Mouse (Mus musculus) forebrain, embryonic 10.5 days (tissue): ENCODE results near the gene Tmem108. TPM values are rescaled to one million over a fixed set of nuclear protein-coding genes. Genes with fewer than 3 reads are reported as not detected.

ENCODE experiments used
- DNase-seq: peaks from one replicate; pipeline ENCODE4 v3.0.0-alpha.2; 2017; ENCODE audit warnings: low spot score; ENCODE audit errors: extremely low spot score
- H3K27ac ChIP-seq: fragments of 300-500 bp; sonication (generic); 2 replicates; pipeline ENCODE4 v1.5.1; 2016; ENCODE audit warnings: mild to moderate bottlenecking
- H3K27me3 ChIP-seq: fragments of 300-500 bp; sonication (generic); 2 replicates; pipeline ENCODE4 v1.6.1; 2016; ENCODE audit warnings: mild to moderate bottlenecking; ENCODE audit not compliant: poor library complexity, severe bottlenecking
- H3K36me3 ChIP-seq: fragments of 300-500 bp; sonication (generic); replicated peaks from 2 replicates; pipeline ENCODE4 v1.6.1; 2016; ENCODE audit warnings: mild to moderate bottlenecking, moderate library complexity
- H3K4me1 ChIP-seq: fragments of 300-500 bp; sonication (generic); 2 replicates; pipeline ENCODE4 v1.6.1; 2016
- H3K4me3 ChIP-seq: fragments of 300-500 bp; sonication (generic); 2 replicates; pipeline ENCODE4 v1.5.1; 2016; ENCODE audit warnings: mild to moderate bottlenecking, moderate library complexity
- H3K9me3 ChIP-seq: fragments of 300-500 bp; sonication (generic); 2 replicates; pipeline ENCODE4 v1.6.1; 2016; ENCODE audit warnings: mild to moderate bottlenecking, moderate library complexity
- WGBS: fragments of 180-500 bp; shearing (Covaris S2); methylation state at CpG from one replicate; pipeline ENCODE4 v1.1.7; 2016; 5-methylcytosine and 5-hydroxymethylcytosine counted together
- polyA plus RNA-seq: library from polyadenylated mRNA; unstranded; fragments of >200 nt; fragmentation: Nextera tagmentation; extraction: Ambion mirVana; gene quantifications from 2 replicates; pipeline ENCODE4 v1.2.1, GENCODE M21; 2016

Tmem108 gene
- polyA plus RNA-seq, 1 experiment from 2014 or later = 16.7 TPM

DNA sequence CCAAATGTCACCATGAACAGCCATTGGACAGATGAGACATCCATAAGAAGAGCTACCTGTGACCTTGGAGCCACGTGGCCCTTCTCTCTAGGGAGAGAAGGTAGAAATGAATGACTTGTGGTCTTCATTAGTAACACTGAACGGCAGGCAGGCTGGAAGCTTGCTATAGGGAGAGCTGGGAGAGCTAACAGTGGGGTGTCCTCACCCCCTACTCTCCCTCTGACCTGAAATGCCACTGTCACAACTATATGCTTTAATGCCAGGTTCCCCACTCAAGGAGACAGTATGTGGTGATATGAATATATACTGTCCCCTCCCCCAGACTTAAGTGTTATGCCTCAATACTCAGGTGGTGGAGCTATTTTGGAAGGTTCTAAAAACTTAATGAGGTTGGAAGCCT lies 301.8 kb downstream of the Tmem108 start:
- no peaks in the 10 kb centered on the region for H3K36me3 ChIP-seq
- no peaks in the 10 kb centered on the region for H3K27me3 ChIP-seq
- H3K4me1 ChIP-seq = no peaks in the 10 kb centered on the region
- no peak overlapping the region for H3K4me3 ChIP-seq
- no peaks in the 10 kb centered on the region for H3K9me3 ChIP-seq
- no peak for DNase-seq
- WGBS = 68% methylated on average over 2 of the region's 2 CpGs
- no peak overlapping the region for H3K27ac ChIP-seq

DNA sequence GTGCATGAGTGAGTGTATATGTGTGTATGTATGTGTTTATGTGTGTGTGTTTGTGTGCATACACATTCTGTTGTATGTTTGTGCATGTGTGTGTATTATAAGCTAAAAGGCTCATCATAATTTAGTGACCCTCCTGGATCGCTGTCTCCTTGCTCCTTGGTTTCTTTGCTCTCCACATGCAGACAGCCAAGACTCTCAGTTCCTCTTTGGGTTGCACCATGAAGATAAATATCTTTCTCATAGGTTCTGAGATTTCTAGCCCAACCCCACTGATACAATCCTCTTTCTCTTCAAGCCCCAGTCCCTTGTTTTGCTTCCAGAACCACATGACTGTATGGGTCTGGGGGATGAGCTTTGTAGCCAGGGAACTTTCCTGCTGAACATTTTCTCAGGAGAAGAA lies 302.3 kb downstream of the Tmem108 start:
- no peaks in the 10 kb centered on the region for H3K9me3 ChIP-seq
- H3K27me3 ChIP-seq = no peaks in the 10 kb centered on the region
- WGBS = 100% methylated on average over 1 of the region's 1 CpGs
- no peak overlapping the region for H3K4me3 ChIP-seq
- H3K27ac ChIP-seq = no peak overlapping the region
- no peak for DNase-seq
- no peaks in the 10 kb centered on the region for H3K4me1 ChIP-seq
- H3K36me3 ChIP-seq = no peaks in the 10 kb centered on the region

DNA sequence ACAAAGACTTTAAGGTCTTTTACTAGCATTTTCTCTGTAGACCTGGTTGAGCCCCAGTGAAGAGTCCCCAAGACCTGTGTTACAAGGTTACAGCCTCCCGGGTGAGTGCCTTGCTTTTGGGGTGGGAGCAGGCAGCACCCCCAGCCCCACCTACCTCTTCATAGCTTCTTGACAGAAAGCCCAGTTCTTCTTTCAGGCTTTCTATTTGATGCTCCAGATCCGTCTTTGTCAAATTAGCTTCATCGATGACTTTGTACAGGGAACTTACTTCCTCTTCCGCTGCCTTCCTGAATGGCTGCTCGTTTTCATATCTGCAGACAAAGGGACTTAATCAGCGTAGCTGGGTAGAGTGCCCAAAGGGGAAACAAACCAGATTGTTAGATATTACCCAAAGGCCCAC lies 312.0 kb downstream of the Tmem108 start:
- no peak overlapping the region for H3K4me3 ChIP-seq
- peaks cover 6% of the 10 kb centered on the region for H3K9me3 ChIP-seq
- H3K27ac ChIP-seq = no peak overlapping the region
- H3K36me3 ChIP-seq = no peaks in the 10 kb centered on the region
- 82% methylated on average over 6 of the region's 6 CpGs for WGBS
- no peak for DNase-seq
- no peaks in the 10 kb centered on the region for H3K4me1 ChIP-seq
- H3K27me3 ChIP-seq = no peaks in the 10 kb centered on the region

DNA sequence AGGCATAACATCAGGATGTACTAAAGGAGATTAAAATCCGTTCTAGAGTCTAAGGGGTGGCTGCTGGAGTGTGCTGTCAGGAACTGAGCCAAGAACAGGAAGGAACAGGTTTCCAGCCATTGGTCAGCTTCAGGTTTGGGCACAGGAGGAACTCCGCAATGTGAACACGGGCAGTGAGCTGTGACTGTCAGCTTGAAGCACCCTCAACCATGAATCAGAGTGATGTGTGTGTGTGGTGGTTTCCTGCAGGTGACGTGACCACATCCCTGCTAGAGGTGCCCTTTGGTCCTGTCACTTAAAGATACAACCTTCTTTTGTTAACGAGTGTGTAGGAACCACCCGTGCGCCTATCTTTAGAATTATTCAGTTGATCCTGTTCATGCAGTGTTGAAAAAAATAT lies 312.5 kb downstream of the Tmem108 start:
- Histone ChIP-seq H3K27me3 (no peaks in the 10 kb centered on the region), H3K36me3 (no peaks in the 10 kb centered on the region), H3K4me1 (peaks cover 4% of the 10 kb centered on the region), H3K4me3 (no peak overlapping the region), H3K27ac (no peak overlapping the region), H3K9me3 (peaks cover 10% of the 10 kb centered on the region)
- WGBS = 90% methylated on average over 7 of the region's 7 CpGs
- DNase-seq = no peak

DNA sequence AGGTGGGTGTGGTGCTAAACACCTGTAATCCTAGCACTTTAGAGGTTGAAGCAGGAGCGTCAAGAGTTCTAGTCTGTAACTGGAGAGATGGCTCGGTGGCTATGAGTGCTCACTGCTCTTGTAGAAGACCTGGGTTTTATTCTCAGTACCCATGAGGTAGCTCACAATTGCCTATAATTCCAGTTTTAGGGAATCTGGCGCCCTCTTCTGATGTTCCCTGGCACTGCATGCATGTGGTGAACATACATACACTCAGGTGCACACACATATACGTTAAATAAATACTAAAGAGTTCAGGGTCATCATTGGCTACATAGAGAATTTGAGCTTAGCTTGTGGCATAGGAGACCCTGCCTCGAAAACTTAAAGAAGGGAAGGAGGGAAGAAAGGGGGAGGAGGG lies 317.0 kb downstream of the Tmem108 start:
- no peak for DNase-seq
- Histone ChIP-seq H3K4me1 (peaks cover 24% of the 10 kb centered on the region), H3K4me3 (no peak overlapping the region), H3K27ac (peak overlapping the region; percentile 63; the same call in 1 of the 2 replicates), H3K36me3 (no peaks in the 10 kb centered on the region), H3K9me3 (peaks cover 10% of the 10 kb centered on the region), H3K27me3 (0 out of 2 replicates have a peak, but pooled peaks cover 4% of the 10 kb centered on the region)
- WGBS = 88% methylated on average over 5 of the region's 5 CpGs

DNA sequence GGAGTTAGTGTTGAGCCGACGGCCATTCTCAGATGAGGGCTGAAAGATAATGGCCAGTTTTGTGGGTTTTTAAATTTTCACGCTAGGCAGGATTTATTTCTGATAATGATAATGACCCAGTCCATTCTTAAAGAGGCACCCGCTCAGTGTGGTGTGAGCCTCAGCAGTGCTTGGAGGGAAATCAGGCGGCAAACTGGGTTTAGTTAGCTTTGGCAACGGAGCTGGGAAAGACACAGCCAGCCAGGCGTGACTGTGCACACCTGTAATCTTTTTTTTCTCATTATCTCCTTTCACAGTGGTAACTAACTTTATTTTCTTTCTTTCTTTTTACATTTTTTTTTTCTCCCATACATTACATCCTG lies 317.8 kb downstream of the Tmem108 start:
- H3K4me3 ChIP-seq = peak overlapping the region; percentile 27; the same call in 1 of the 2 replicates
- H3K4me1 ChIP-seq = peaks cover 24% of the 10 kb centered on the region
- WGBS = 32% methylated on average over 7 of the region's 7 CpGs
- H3K9me3 ChIP-seq = peaks cover 10% of the 10 kb centered on the region
- peak overlapping the region; percentile 63; the same call in 1 of the 2 replicates for H3K27ac ChIP-seq
- DNase-seq = no peak
- H3K27me3 ChIP-seq = 0 out of 2 replicates have a peak, but pooled peaks cover 5% of the 10 kb centered on the region
- no peaks in the 10 kb centered on the region for H3K36me3 ChIP-seq

DNA sequence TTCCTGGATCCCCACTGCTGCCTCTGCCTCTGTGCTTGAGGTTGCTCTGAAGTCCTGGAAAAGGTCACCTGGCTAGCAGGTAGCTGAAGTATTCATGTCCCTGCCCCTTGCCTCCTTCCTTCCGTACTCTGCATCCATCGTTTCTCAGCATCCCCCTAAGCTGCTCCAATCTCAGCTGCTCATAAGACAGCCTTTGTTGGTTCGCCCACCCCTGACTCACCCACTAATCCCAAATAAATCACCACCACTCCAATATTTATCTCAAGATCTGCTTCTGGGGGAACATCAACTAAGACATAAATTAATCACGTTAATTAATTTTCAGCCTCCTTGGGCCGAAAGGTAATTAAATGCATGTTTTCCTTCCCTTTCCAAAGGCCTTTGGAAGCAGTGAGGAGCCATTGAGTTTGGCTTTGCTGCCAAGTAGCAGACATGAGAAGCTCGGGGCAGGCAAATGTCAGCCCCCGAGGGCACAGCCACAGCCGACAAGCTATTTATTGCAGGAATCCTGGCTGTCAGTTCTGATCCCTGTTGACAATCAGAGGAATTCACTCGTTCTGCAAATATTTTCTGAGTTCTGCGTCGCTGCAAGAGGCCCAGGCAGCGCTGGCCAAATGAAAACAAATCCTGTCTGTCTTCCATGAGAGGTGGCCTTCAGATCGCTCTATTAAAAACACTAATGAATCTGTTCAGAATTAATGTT lies 318.4 kb downstream of the Tmem108 start:
- H3K27ac ChIP-seq = peak overlapping the region; percentile 63
- H3K9me3 ChIP-seq = peaks cover 10% of the 10 kb centered on the region
- H3K36me3 ChIP-seq = no peaks in the 10 kb centered on the region
- DNase-seq = peak; percentile 53
- H3K4me3 ChIP-seq = peak overlapping the region; percentile 27; the same call in 1 of the 2 replicates
- 26% methylated on average over 13 of the region's 13 CpGs for WGBS
- H3K4me1 ChIP-seq = peaks cover 24% of the 10 kb centered on the region
- H3K27me3 ChIP-seq = 0 out of 2 replicates have a peak, but pooled peaks cover 8% of the 10 kb centered on the region

DNA sequence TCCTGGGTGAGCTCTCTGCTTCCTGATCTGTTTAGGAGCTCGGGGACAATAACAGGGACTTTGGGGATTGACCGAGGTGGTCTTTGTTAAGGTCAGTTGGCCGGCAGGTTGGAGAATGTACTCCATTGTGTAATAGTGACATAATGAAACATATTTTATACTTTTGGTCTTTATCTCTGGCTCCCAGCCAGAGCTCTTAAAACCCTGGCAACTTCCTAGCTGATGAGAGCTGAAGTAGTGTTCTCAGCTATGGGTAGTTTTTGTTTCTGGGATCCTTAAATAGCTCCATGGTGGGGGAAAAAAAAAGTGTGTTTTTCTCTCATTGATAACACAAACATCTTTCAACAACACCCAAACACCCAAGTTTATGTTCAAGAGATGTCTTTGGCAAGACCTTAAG lies 321.0 kb downstream of the Tmem108 start:
- no peak overlapping the region for H3K4me3 ChIP-seq
- H3K4me1 ChIP-seq = peaks cover 27% of the 10 kb centered on the region
- no peaks in the 10 kb centered on the region for H3K36me3 ChIP-seq
- H3K9me3 ChIP-seq = peaks cover 10% of the 10 kb centered on the region
- H3K27me3 ChIP-seq = 0 out of 2 replicates have a peak, but pooled peaks cover 8% of the 10 kb centered on the region
- H3K27ac ChIP-seq = no peak overlapping the region
- DNase-seq = no peak
- 63% methylated on average over 3 of the region's 3 CpGs for WGBS

DNA sequence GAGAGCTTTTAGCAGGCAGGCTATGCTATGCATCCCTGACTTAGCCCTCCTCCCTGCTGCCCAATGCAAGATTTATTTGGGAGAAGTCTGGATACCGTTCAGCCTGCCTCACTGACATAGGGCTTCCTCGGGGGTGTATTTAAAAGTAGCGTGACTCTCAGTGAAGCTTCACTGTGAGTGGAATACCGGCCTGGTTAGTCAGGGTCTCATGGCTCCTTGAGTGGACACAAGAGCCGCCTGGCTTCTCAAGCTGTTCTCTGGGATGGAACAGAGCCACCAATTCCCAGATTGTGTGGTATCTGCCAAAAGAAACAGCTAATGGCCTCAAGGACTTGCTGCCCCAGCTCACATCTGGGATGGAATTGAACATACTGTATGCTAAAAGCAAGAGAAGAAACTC lies 324.5 kb downstream of the Tmem108 start:
- Histone ChIP-seq H3K4me3 (no peak overlapping the region), H3K36me3 (no peaks in the 10 kb centered on the region), H3K27me3 (0 out of 2 replicates have a peak, but pooled peaks cover 8% of the 10 kb centered on the region), H3K4me1 (peaks cover 10% of the 10 kb centered on the region), H3K9me3 (no peaks in the 10 kb centered on the region), H3K27ac (no peak overlapping the region)
- DNase-seq = no peak
- 87% methylated on average over 5 of the region's 5 CpGs for WGBS

DNA sequence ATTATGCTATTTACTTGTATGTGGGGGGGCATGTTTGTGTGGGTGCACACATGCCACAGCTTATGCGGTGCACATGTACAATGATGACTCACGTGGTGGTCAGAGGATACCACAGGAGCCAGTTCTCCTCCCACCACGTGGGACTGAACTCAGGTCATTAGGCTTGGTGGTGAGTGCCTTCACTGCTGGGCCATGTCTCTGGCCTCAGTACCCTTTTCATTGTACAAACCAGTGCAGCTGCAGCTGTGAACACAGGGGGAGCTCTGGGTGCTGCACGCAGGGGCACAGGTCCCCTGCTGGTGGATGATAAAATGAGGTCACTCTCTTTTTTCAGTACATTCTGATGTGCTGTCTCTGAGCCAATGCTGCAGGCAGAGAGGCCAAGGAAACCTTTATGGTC lies 327.5 kb downstream of the Tmem108 start:
- DNase-seq = no peak
- Histone ChIP-seq H3K4me1 (peaks cover 14% of the 10 kb centered on the region), H3K4me3 (no peak overlapping the region), H3K27ac (no peak overlapping the region), H3K9me3 (no peaks in the 10 kb centered on the region), H3K36me3 (no peaks in the 10 kb centered on the region), H3K27me3 (0 out of 2 replicates have a peak, but pooled peaks cover 4% of the 10 kb centered on the region)
- WGBS = 55% methylated on average over 4 of the region's 4 CpGs

Other genes starting within 250 kb of the Tmem108 start
- 3.8 and 4.4 TPM in 2 replicates for gene Nphp3, start 240.7 kb upstream of the Tmem108 start, polyA plus RNA-seq